In genomic region chr5:21706546-21706945, GRCm38 (mm10) we compare ENCODE assay signal across 26 mouse cellular contexts. TPM values are rescaled to one million over a fixed set of nuclear protein-coding genes. Genes with fewer than 3 reads are reported as not detected.
DNase-seq lines count a peak whose midpoint lies in the region; ATAC-seq and TF ChIP-seq lines count a peak whose summit lies in the region.
"Had no signal": no experiment of that assay in that cellular context is flagged by ENCODE, and none has a peak within 500 bp of the region (broad histone marks: within the 10 kb centered on the region; RNA-seq: fewer than 3 reads in every experiment).

No protein-coding gene starts in this region.

- peak; percentile 60 for DNase-seq in heart, adult 11 months
- no peak for DNase-seq in heart, embryonic 10.5 days (ENCODE audit: low spot score)
- peak; percentile 11 for DNase-seq in heart, postnatal 0 days (ENCODE audit: low spot score)
- DNase-seq in heart, adult 2 months: no peak
- DNase-seq in kidney, postnatal 36 days: peak; percentile 13 to 27
- no peak for DNase-seq in kidney, postnatal 10 days
- DNase-seq: adrenal gland, postnatal 10 days; adrenal gland, postnatal 36 days; cerebellum, adult 11 months; cerebellum, adult 2 months; cerebellum, adult 9-11 months; cerebellum, postnatal 25 days; forebrain, postnatal 0 days; gastrocnemius, adult 2 months; gastrocnemius, postnatal 14 days; heart, adult 18-20 months; heart, postnatal 10 days; heart, postnatal 4 days; kidney, adult 11 months had no signal

- H3K27me3 ChIP-seq in heart, embryonic 10.5 days (ENCODE audit: insufficient read depth, poor library complexity, severe bottlenecking): no peaks in the 10 kb centered on the region
- no peaks in the 10 kb centered on the region for H3K27me3 ChIP-seq in heart, postnatal 0 days (ENCODE audit: control insufficient read depth, insufficient read depth, low read length)
- H3K27me3 ChIP-seq in heart, adult 2 months (ENCODE audit: control insufficient read depth, insufficient read depth, low read length): no peaks in the 10 kb centered on the region
- H3K27me3 ChIP-seq: embryonic facial prominence, embryonic 12.5 days; embryonic facial prominence, embryonic 15.5 days; hindbrain, embryonic 15.5 days; intestine, embryonic 15.5 days had no signal

- H3K9me3 ChIP-seq in heart, embryonic 10.5 days: no peaks in the 10 kb centered on the region
- H3K9me3 ChIP-seq in heart, postnatal 0 days (replicated peaks; ENCODE audit: control insufficient read depth, low read length): no peaks in the 10 kb centered on the region
- H3K9me3 ChIP-seq: embryonic facial prominence, embryonic 12.5 days; embryonic facial prominence, embryonic 15.5 days; hindbrain, embryonic 15.5 days; intestine, embryonic 15.5 days had no signal

- H3K9ac ChIP-seq in heart, postnatal 0 days (replicated peaks; ENCODE audit: low read depth, low read length): no peak overlapping the region
- H3K9ac ChIP-seq in heart, adult 2 months (ENCODE audit: low read depth, low read length): no peak overlapping the region
- H3K9ac ChIP-seq: embryonic facial prominence, embryonic 12.5 days; embryonic facial prominence, embryonic 15.5 days; forebrain, postnatal 0 days; heart, embryonic 12.5 days; hindbrain, embryonic 15.5 days; intestine, embryonic 15.5 days had no signal

- H3K79me2 ChIP-seq in heart, adult 2 months (replicated peaks; ENCODE audit: control insufficient read depth, insufficient read depth, low read length): no peaks in the 10 kb centered on the region

- WGBS in heart, embryonic 10.5 days: 95% methylated on average over 4 of the region's 4 CpGs
- 57% methylated on average over 4 of the region's 4 CpGs for WGBS in heart, postnatal 0 days
- 77% methylated on average over 4 of the region's 4 CpGs for WGBS in heart, adult 2 months

- no peak for TF ChIP-seq CTCF in heart, postnatal 0 days (IDR thresholded peaks at IDR 0.05; ENCODE audit: low read depth)
- TF ChIP-seq CTCF in heart, adult 2 months (IDR thresholded peaks at IDR 0.05): no peak

- H3K27ac ChIP-seq in heart, embryonic 10.5 days: no peak overlapping the region
- no peak overlapping the region; the same call in 1 of the 2 replicates for H3K27ac ChIP-seq in heart, postnatal 0 days (ENCODE audit: low read depth)
- H3K27ac ChIP-seq in heart, adult 2 months: no peak overlapping the region
- H3K27ac ChIP-seq: embryonic facial prominence, embryonic 12.5 days; embryonic facial prominence, embryonic 15.5 days; gastrocnemius, adult 2 months; hindbrain, embryonic 15.5 days; intestine, embryonic 15.5 days had no signal

- no peak for ATAC-seq in heart, postnatal 0 days (ENCODE audit: insufficient read depth, low read depth)
- ATAC-seq: activated CD4-positive, CD25-positive, alpha-beta regulatory T cell, adult 4 months; forebrain, embryonic 14.5 days; forebrain, postnatal 0 days; intestine, embryonic 15.5 days had no signal

- H3K4me1 ChIP-seq in heart, embryonic 10.5 days: no peaks in the 10 kb centered on the region
- peaks cover 7% of the 10 kb centered on the region; the same call in 1 of the 2 replicates for H3K4me1 ChIP-seq in heart, postnatal 0 days (ENCODE audit: control insufficient read depth, insufficient read depth)
- H3K4me1 ChIP-seq in heart, adult 2 months (ENCODE audit: control insufficient read depth, insufficient read depth, low read length): no peaks in the 10 kb centered on the region; the same call in 1 of the 2 replicates
- H3K4me1 ChIP-seq: embryonic facial prominence, embryonic 12.5 days; embryonic facial prominence, embryonic 15.5 days; hindbrain, embryonic 15.5 days; intestine, embryonic 15.5 days had no signal

- H3K36me3 ChIP-seq in heart, embryonic 10.5 days: no peaks in the 10 kb centered on the region
- no peaks in the 10 kb centered on the region for H3K36me3 ChIP-seq in heart, postnatal 0 days (replicated peaks; ENCODE audit: control insufficient read depth, insufficient read depth, low read length)
- peaks cover 3% of the 10 kb centered on the region for H3K36me3 ChIP-seq in heart, adult 2 months (ENCODE audit: control insufficient read depth, insufficient read depth, low read length)
- H3K36me3 ChIP-seq: embryonic facial prominence, embryonic 12.5 days; embryonic facial prominence, embryonic 15.5 days; heart, embryonic 12.5 days; hindbrain, embryonic 15.5 days; intestine, embryonic 15.5 days had no signal

- H3K4me2 ChIP-seq in heart, postnatal 0 days (ENCODE audit: low read depth, low read length): no peak overlapping the region
- H3K4me2 ChIP-seq: embryonic facial prominence, embryonic 12.5 days; embryonic facial prominence, embryonic 15.5 days; heart, embryonic 12.5 days; hindbrain, embryonic 15.5 days; intestine, embryonic 15.5 days had no signal

- no peak for TF ChIP-seq EP300 in heart, postnatal 0 days (IDR thresholded peaks at IDR 0.05; ENCODE audit: low read depth)
- no peak for TF ChIP-seq EP300 in heart, adult 2 months (IDR thresholded peaks at IDR 0.05; ENCODE audit: insufficient read depth, low read depth, low read length)

- no peak overlapping the region for H3K4me3 ChIP-seq in heart, embryonic 10.5 days
- no peak overlapping the region for H3K4me3 ChIP-seq in heart, postnatal 0 days (ENCODE audit: low read depth, low read length)
- no peak overlapping the region for H3K4me3 ChIP-seq in heart, adult 2 months
- H3K4me3 ChIP-seq: embryonic facial prominence, embryonic 12.5 days; embryonic facial prominence, embryonic 15.5 days; gastrocnemius, adult 2 months; heart, embryonic 12.5 days; hindbrain, embryonic 15.5 days; intestine, embryonic 15.5 days had no signal

- no peak for TF ChIP-seq POLR2A in heart, adult 2 months (IDR thresholded peaks at IDR 0.05; ENCODE audit: insufficient read depth, low read depth, low read length)

- intact Hi-C loops in heart, adult 2 months (cut with DNase I): no loop called here

RNA-seq across cellular contexts. Expression of gene Napepld, which starts 5.3 kb away (rescaled TPM):
- polyA plus RNA-seq in heart, embryonic 10.5 days (2016; fragmentation: Nextera tagmentation; extraction: Ambion mirVana): 3.1 and 3.7 TPM in 2 replicates
- total RNA-seq in heart, postnatal 0 days (2014; rRNA removed; ENCODE audit: low replicate concordance): 9.9 and 11.3 TPM in 2 replicates
- polyA plus RNA-seq in heart, postnatal 0 days (2015; fragmentation: Nextera tagmentation; extraction: Ambion mirVana): 2.7 and 3.1 TPM in 2 replicates
- 1 to 10 TPM; 5.4 to 5.9 TPM for total RNA-seq in heart, adult 2 months (2021)
- polyA plus RNA-seq in heart, adult 2 months (2012; rRNA removed): 2.4 and 3.7 TPM in 2 replicates

RNA-seq across cellular contexts. Expression of gene Pmpcb, which starts 30.4 kb away (rescaled TPM):
- 100 and 115 TPM in 2 replicates for polyA plus RNA-seq in heart, embryonic 10.5 days (2016; fragmentation: Nextera tagmentation; extraction: Ambion mirVana)
- total RNA-seq in heart, postnatal 0 days (2014; rRNA removed; ENCODE audit: low replicate concordance): 225 and 256 TPM in 2 replicates
- polyA plus RNA-seq in heart, postnatal 0 days (2015; fragmentation: Nextera tagmentation; extraction: Ambion mirVana): 177 and 181 TPM in 2 replicates
- 100 to 1,000 TPM; 250 to 288 TPM for total RNA-seq in heart, adult 2 months (2021)
- 99.0 and 192 TPM in 2 replicates for polyA plus RNA-seq in heart, adult 2 months (2012; rRNA removed)

Comparison
In these comparisons a context has a peak if more than half of its experiments do, and no peak if none do; other contexts are left out.
1. DNase-seq: peak in heart, adult 11 months (single experiment), heart, postnatal 0 days (single experiment) and kidney, postnatal 36 days (2 of 2); none in heart, embryonic 10.5 days (single experiment), heart, adult 2 months (0 of 2) and kidney, postnatal 10 days (single experiment).